Mouse (Mus musculus): ENCODE data around the gene Tbc1d10b. TPM values are rescaled to one million over a fixed set of nuclear protein-coding genes. Genes with fewer than 3 reads are reported as not detected.
A peak's percentile ranks its signal among the peaks of the same experiment; 100 is the strongest.

Tbc1d10b gene
- polyA plus RNA-seq, 1 experiment: 62.8 TPM

DNA sequence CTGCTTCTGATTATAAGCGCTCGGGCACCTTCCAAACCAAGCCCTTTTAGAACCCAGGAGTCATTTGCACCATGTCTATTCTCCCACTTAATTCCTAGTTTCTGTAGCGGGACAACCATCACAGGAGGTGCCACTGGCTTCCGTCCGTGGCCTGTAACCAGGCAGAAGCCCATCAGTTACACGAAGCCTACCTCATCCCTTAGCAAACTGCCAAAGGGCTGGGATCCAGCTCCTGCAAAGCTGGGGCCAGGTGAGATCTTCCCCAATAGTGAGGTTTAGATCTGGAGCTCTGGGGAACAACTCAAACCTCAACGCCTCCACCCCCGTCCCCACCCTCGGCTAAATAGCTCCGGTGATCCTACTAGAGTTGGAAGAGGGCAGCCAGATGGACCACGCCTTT, 11.8 kb downstream of the Tbc1d10b start:
- Histone ChIP-seq H3K27me3 (ENCODE audit: control insufficient read depth, insufficient read depth, insufficient read length) (no peaks in the 10 kb centered on the region), H3K4me2 (ENCODE audit: low read depth) (peak overlapping the region; percentile 83), H3ac (ENCODE audit: control insufficient read depth, insufficient read length) (peak overlapping the region; percentile 85), H3K36me3 (ENCODE audit: control insufficient read depth, insufficient read depth) (peaks cover 34% of the 10 kb centered on the region), H3K79me2 (ENCODE audit: control insufficient read depth, insufficient read depth) (peaks cover 10% of the 10 kb centered on the region), H3K4me3 (peak overlapping the region; percentile 64)
- TF ChIP-seq POLR2AphosphoS2 (IDR thresholded peaks at IDR 0.05; ENCODE audit: insufficient read length, low read depth) (peak; percentile 75), E2F4 (IDR thresholded peaks at IDR 0.05; ENCODE audit: insufficient read depth) (no peak), TCF12 (IDR thresholded peaks at IDR 0.05; ENCODE audit: insufficient read depth, poor library complexity, severe bottlenecking) (no peak)

DNA sequence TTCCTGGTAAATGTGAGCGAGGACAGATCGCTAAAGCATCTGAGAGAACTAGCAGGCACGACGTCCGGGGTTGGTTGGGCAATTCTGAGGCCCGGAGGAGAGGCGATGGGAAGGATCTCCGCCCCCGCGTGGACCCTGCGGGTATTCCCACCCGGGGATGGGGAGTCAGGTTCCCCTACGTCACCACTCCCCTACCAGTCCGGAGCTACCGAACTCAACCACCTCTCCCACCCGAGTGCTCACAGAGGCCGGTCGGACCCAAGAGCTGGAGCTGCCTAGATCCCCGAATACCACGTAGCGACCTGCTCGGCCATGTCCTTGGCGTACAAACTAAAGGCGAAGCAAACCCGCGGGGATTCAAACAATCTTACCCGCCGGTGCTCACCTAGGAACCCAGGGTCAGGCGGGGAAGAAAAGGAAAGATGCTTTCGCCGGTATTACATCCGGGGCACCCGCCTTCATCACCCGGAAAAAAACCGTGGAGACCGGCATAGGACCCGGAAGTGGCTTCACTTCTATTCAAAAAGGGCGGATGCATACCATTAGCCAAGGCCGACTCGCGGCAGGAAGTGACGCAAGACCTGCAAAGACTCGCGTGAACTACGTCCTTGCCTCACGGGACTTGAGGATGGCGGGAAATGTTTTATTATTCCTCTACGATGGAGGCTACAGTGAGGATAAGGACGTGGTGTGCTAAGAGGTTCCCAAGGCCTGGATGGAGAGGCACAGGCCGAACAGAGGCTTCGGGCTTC, 12.5 kb downstream of the Tbc1d10b start, which contains the start of gene Cd2bp2:
Cd2bp2 (minus strand) TSS at position 507 of the 752 bp plus-strand sequence.
- Histone ChIP-seq H3K36me3 (ENCODE audit: control insufficient read depth, insufficient read depth) (peaks cover 26% of the 10 kb centered on the region), H3K4me2 (ENCODE audit: low read depth) (peak within 1 kb of the TSS; percentile 83), H3ac (ENCODE audit: control insufficient read depth, insufficient read length) (peak within 1 kb of the TSS; percentile 85), H3K4me3 (peak within 1 kb of the TSS; percentile 64), H3K27me3 (ENCODE audit: control insufficient read depth, insufficient read depth, insufficient read length) (no peaks in the 10 kb centered on the region), H3K79me2 (ENCODE audit: control insufficient read depth, insufficient read depth) (peaks cover 10% of the 10 kb centered on the region)
- TF ChIP-seq CEBPB (IDR thresholded peaks at IDR 0.05; ENCODE audit: insufficient read depth, poor library complexity, severe bottlenecking): peak; percentile 64; the same call in 1 of the 2 replicates
- peak; percentile 99 for TF ChIP-seq POLR2AphosphoS2 (IDR thresholded peaks at IDR 0.05; ENCODE audit: insufficient read length, low read depth)
- peak; percentile 10 for TF ChIP-seq USF1 (IDR thresholded peaks at IDR 0.05; ENCODE audit: low read depth)
- TF ChIP-seq MAX (IDR thresholded peaks at IDR 0.05; ENCODE audit: low read depth): peak; percentile 15
- TF ChIP-seq SRF (IDR thresholded peaks at IDR 0.05; ENCODE audit: control insufficient read depth, insufficient read length, low read depth): no peak
- TF ChIP-seq MYOD1 (IDR thresholded peaks at IDR 0.05; ENCODE audit: control insufficient read depth in 1 of 3, insufficient read length in 2 of 3, low read depth in 2 of 3): no peak
- TF ChIP-seq POLR2A (IDR thresholded peaks at IDR 0.05; ENCODE audit: insufficient read length, low read depth): peak; percentile 58
- TF ChIP-seq MYOG (IDR thresholded peaks at IDR 0.05; ENCODE audit: control insufficient read depth in 1 of 3, insufficient read depth in 1 of 3, insufficient read length in 2 of 3, low read depth in 2 of 3): no peak
- no peak for TF ChIP-seq REST (IDR thresholded peaks at IDR 0.05; ENCODE audit: insufficient read depth, insufficient read length)
- TF ChIP-seq TCF3 (IDR thresholded peaks at IDR 0.05; ENCODE audit: insufficient read length, low read depth): no peak
- peak; percentile 86 for TF ChIP-seq E2F4 (IDR thresholded peaks at IDR 0.05; ENCODE audit: insufficient read depth)
- TF ChIP-seq TCF12 (IDR thresholded peaks at IDR 0.05; ENCODE audit: insufficient read depth, poor library complexity, severe bottlenecking): no peak

GRCm38 (mm10) chr7:127194633-127195029, 13.6 kb downstream of the Tbc1d10b start:
- Histone ChIP-seq H3K4me3 (peak overlapping the region; percentile 64), H3K4me2 (ENCODE audit: low read depth) (peak overlapping the region; percentile 75), H3K36me3 (ENCODE audit: control insufficient read depth, insufficient read depth) (peaks cover 24% of the 10 kb centered on the region), H3K27me3 (ENCODE audit: control insufficient read depth, insufficient read depth, insufficient read length) (no peaks in the 10 kb centered on the region), H3K79me2 (ENCODE audit: control insufficient read depth, insufficient read depth) (peaks cover 10% of the 10 kb centered on the region), H3ac (ENCODE audit: control insufficient read depth, insufficient read length) (peak overlapping the region; percentile 85)
- TF ChIP-seq MYOD1 (IDR thresholded peaks at IDR 0.05; ENCODE audit: control insufficient read depth in 1 of 3, insufficient read length in 2 of 3, low read depth in 2 of 3): no peak
- no peak for TF ChIP-seq E2F4 (IDR thresholded peaks at IDR 0.05; ENCODE audit: insufficient read depth)
- no peak for TF ChIP-seq CEBPB (IDR thresholded peaks at IDR 0.05; ENCODE audit: insufficient read depth, poor library complexity, severe bottlenecking)
- no peak for TF ChIP-seq MAX (IDR thresholded peaks at IDR 0.05; ENCODE audit: low read depth)

- no peak for TF ChIP-seq MYOG (IDR thresholded peaks at IDR 0.05; ENCODE audit: control insufficient read depth in 1 of 3, insufficient read depth in 1 of 3, insufficient read length in 2 of 3, low read depth in 2 of 3)
- no peak for TF ChIP-seq MYOD1 (IDR thresholded peaks at IDR 0.05; ENCODE audit: control insufficient read depth in 1 of 3, insufficient read length in 2 of 3, low read depth in 2 of 3)
- no peak for TF ChIP-seq POLR2A (IDR thresholded peaks at IDR 0.05; ENCODE audit: insufficient read length, low read depth)
- TF ChIP-seq CEBPB (IDR thresholded peaks at IDR 0.05; ENCODE audit: insufficient read depth, poor library complexity, severe bottlenecking): no peak
- TF ChIP-seq TCF12 (IDR thresholded peaks at IDR 0.05; ENCODE audit: insufficient read depth, poor library complexity, severe bottlenecking): no peak
- no peak for TF ChIP-seq SRF (IDR thresholded peaks at IDR 0.05; ENCODE audit: control insufficient read depth, insufficient read length, low read depth)
- TF ChIP-seq USF1 (IDR thresholded peaks at IDR 0.05; ENCODE audit: low read depth): no peak
- no peak for TF ChIP-seq TCF3 (IDR thresholded peaks at IDR 0.05; ENCODE audit: insufficient read length, low read depth)
- TF ChIP-seq POLR2AphosphoS2 (IDR thresholded peaks at IDR 0.05; ENCODE audit: insufficient read length, low read depth): no peak
- no peak for TF ChIP-seq E2F4 (IDR thresholded peaks at IDR 0.05; ENCODE audit: insufficient read depth)
- no peak for TF ChIP-seq REST (IDR thresholded peaks at IDR 0.05; ENCODE audit: insufficient read depth, insufficient read length)
- TF ChIP-seq MAX (IDR thresholded peaks at IDR 0.05; ENCODE audit: low read depth): no peak
- Histone ChIP-seq H3ac (ENCODE audit: control insufficient read depth, insufficient read length) (no peak overlapping the region), H3K27me3 (ENCODE audit: control insufficient read depth, insufficient read depth, insufficient read length) (no peaks in the 10 kb centered on the region), H3K79me2 (ENCODE audit: control insufficient read depth, insufficient read depth) (peaks cover 10% of the 10 kb centered on the region), H3K4me3 (peak overlapping the region; percentile 64), H3K4me2 (ENCODE audit: low read depth) (peak overlapping the region; percentile 75), H3K36me3 (ENCODE audit: control insufficient read depth, insufficient read depth) (peaks cover 24% of the 10 kb centered on the region)
Observed at GRCm38 (mm10) chr7:127194011-127194632, 14.1 kb downstream of the Tbc1d10b start.

GRCm38 (mm10) chr7:127192989-127193388, 15.3 kb downstream of the Tbc1d10b start:
- Histone ChIP-seq H3K4me2 (ENCODE audit: low read depth) (no peak overlapping the region), H3K27me3 (ENCODE audit: control insufficient read depth, insufficient read depth, insufficient read length) (no peaks in the 10 kb centered on the region), H3ac (ENCODE audit: control insufficient read depth, insufficient read length) (no peak overlapping the region), H3K36me3 (ENCODE audit: control insufficient read depth, insufficient read depth) (peaks cover 24% of the 10 kb centered on the region), H3K79me2 (ENCODE audit: control insufficient read depth, insufficient read depth) (peaks cover 10% of the 10 kb centered on the region), H3K4me3 (no peak overlapping the region)
- TF ChIP-seq MYOG (IDR thresholded peaks at IDR 0.05; ENCODE audit: control insufficient read depth in 1 of 3, insufficient read depth in 1 of 3, insufficient read length in 2 of 3, low read depth in 2 of 3): no peak
- no peak for TF ChIP-seq POLR2A (IDR thresholded peaks at IDR 0.05; ENCODE audit: insufficient read length, low read depth)
- no peak for TF ChIP-seq TCF12 (IDR thresholded peaks at IDR 0.05; ENCODE audit: insufficient read depth, poor library complexity, severe bottlenecking)
- TF ChIP-seq SRF (IDR thresholded peaks at IDR 0.05; ENCODE audit: control insufficient read depth, insufficient read length, low read depth): no peak
- no peak for TF ChIP-seq POLR2AphosphoS2 (IDR thresholded peaks at IDR 0.05; ENCODE audit: insufficient read length, low read depth)
- TF ChIP-seq USF1 (IDR thresholded peaks at IDR 0.05; ENCODE audit: low read depth): no peak
- no peak for TF ChIP-seq MAX (IDR thresholded peaks at IDR 0.05; ENCODE audit: low read depth)
- TF ChIP-seq MYOD1 (IDR thresholded peaks at IDR 0.05; ENCODE audit: control insufficient read depth in 1 of 3, insufficient read length in 2 of 3, low read depth in 2 of 3): no peak
- no peak for TF ChIP-seq TCF3 (IDR thresholded peaks at IDR 0.05; ENCODE audit: insufficient read length, low read depth)
- TF ChIP-seq REST (IDR thresholded peaks at IDR 0.05; ENCODE audit: insufficient read depth, insufficient read length): no peak
- TF ChIP-seq CEBPB (IDR thresholded peaks at IDR 0.05; ENCODE audit: insufficient read depth, poor library complexity, severe bottlenecking): no peak
- TF ChIP-seq E2F4 (IDR thresholded peaks at IDR 0.05; ENCODE audit: insufficient read depth): no peak

Data from myocyte (in vitro differentiated cells).